Mouse (Mus musculus) 416B (cell line): Measurements from ENCODE around the gene Cers3.
A peak's percentile ranks its signal among the peaks of the same experiment; 100 is the strongest.

Source experiments
- DNase-seq: peaks from one replicate; pipeline ENCODE4 v3.0.0; 2011; ENCODE audit warnings: low read depth

Cers3 gene

DNA sequence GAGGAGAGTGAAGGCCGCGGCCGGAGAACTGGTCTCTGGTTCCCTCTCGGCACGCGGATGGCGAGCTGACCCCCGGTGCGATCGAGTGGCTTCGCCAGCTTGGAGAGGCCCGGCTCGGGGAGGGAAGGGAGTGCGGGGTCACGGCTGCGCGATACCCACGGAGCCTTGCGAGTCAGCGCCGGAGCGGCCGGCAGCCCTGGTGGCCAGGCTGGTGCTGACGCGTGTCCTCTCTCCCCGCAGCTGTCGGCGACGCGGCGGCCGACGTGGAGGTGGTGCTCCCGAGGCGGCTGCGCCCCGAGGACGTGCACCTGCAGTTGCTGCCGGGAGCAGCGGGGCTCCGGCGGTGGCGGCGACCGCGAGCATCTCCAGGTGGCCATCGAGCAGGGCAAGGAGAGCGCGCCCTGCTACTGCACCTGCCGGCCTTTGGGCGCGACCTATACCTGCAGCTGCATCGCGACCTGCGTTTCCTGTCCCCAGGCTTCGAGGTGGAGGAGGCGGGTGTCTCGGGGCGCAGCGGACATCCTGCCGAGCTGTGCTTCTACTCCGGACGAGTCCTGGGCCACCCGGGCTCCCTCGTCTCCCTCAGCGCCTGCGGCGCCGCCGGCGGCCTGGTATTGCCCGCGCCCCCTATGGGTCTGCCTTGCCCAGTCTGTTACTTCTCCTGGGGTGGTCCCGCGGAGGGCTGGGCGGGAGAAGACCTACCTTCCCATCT lies 96.9 kb downstream of the Cers3 start:
- DNase-seq = no peak

DNA sequence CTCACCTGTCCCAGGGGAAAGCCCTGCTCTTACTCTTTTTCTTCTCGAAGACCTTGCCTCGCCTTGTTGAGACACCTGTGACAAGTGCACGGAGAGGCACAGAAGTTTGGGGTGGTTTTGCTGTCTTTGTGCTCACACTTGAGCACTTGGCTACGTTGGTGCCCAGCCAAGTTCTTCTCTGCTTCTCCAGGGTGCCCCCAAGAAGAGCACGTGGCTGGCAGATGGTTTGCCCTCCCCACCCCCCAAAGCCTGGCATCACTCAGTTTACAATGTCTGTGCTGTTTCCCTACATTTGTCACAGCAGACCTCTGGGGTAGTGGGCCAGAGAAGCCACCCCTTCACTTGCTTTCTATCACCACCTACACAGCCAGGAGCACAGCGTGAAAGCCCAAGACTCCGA lies 97.9 kb downstream of the Cers3 start:
- DNase-seq = no peak

DNA sequence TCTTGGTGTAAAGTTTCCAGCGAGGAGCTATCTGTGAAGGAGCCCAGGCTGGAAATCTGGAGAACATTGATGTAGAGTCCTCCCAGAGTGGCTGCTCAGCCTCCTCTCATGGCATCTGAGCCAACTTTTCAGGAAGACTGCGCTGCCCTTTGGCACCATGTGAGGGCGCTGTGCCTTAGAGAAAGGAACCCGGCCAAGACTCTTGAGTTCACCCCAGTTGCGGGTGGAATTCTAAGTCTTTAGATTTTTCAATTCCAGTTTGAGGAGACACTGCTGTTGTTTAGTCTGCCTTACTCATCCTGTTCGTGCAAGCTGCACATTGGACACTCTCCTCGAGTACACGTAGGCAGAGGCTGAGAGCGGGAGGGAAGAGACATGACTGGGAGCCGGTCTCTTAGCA lies 98.7 kb downstream of the Cers3 start:
- DNase-seq = peak; percentile 31

DNA sequence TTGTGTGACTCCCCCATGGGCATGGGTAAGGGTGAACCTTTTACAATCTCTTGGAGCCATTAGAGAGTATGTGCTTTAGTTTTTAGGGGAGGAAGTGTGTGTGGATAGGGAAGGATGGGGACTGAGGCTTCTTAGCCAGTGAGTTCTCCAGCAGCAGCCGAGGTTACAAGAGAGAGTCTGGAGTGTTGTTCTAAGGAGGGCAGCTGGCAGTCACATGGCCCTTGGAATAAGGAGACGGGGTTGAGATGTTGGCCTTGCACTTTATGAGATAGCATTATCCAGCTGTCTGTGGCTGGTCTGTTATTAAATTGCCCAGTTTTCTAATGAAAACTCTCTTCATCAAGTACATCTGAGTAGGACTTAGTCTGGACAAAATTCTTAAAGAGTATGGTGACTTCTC lies 100.5 kb downstream of the Cers3 start:
- DNase-seq = no peak

DNA sequence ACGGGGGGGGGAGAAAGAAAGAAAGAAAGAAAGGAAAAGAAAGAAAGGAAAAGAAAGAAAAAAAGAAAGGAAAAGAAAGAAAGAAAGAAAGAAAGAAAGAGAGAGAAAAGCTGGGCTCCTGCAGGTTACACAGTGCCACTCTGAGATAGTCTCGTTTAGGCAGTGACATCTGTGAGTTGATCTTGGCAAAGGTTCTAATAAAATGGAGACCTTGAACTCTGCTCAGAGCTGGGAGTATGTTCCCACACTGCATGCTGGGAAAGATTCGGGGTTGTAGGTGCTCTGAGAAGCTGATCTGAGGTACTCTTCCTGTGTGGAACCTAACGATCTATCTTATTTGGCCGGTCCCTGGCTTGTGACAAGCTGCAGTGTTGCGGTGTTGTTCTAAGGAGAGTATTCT lies 103.3 kb downstream of the Cers3 start:
- no peak for DNase-seq

DNA sequence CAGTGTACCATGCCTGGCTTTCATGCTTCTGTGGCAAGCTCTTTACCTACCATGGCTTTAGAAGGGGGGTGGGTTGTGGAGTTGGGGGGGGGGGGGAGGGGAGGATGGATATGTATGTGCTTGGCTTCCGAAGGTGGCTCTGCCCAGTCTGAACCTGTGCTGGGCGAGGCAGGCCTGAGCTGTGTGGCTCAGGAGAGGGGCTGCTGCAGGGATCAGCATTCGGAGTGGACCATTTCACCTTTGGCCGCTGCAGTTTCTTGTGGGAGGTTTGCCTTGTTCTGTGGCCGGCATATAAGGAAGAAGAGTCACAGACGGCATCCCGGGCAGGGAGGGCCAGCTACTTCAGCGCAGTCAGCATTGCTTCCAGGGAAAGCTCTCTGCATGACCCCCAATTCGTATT lies 104.0 kb downstream of the Cers3 start:
- DNase-seq = no peak

DNA sequence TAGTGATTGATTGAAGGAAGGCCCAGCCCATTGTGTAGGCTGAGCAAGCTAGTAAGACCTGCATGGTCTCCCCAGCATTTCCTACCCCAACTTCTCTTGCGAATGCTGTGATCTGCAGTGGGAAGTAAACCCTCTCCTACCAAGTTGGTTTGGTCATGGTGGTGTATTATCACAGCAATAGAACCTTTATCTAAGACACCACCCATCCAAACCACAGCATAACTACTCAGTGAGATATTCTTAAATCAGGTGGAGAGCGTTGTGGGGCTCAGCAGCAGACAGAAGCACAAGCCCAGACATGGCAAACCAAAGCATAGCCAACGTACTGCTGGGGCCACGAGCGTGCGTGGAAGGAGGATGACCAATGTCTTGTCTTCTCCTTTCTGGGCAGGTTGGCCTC lies 106.0 kb downstream of the Cers3 start:
- DNase-seq = no peak

DNA sequence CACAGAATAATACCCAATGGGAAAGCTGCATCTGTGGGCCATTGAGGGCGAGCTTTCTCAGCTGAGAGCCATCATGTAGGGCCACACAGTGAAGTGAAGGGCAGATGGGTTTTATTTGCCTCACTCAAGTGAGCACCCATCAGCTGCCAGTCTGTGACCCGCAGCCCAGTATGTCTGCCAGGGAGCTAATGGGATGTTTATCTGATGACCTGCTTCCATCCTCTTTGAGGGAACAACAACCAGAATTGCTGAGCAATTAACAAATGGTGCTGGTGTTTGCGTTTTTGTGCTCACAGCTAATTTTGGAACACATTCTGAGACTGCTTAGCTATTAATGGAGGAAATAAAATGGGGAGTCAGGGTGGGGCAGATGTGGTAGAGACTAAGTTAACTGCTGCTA lies 108.9 kb downstream of the Cers3 start:
- DNase-seq = no peak

DNA sequence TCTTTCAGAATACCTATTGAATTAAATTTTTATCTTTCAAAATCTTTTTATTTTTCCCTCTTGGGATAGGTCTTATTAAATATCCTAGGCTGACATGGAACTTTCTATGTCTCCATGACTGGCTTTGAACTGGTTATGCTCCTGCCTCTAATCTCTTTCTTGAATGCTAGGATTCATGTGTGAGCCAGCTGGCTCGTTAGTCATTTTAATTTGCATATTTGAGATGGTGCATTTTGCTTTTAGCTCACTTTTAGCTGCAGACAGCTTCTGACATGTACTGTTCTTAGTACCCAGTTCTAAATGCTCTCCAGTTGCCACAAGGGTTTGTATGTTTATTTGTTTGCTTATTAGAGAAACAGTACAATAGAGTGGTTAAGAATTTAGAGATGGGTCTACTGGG lies 114.3 kb downstream of the Cers3 start:
- no peak for DNase-seq

DNA sequence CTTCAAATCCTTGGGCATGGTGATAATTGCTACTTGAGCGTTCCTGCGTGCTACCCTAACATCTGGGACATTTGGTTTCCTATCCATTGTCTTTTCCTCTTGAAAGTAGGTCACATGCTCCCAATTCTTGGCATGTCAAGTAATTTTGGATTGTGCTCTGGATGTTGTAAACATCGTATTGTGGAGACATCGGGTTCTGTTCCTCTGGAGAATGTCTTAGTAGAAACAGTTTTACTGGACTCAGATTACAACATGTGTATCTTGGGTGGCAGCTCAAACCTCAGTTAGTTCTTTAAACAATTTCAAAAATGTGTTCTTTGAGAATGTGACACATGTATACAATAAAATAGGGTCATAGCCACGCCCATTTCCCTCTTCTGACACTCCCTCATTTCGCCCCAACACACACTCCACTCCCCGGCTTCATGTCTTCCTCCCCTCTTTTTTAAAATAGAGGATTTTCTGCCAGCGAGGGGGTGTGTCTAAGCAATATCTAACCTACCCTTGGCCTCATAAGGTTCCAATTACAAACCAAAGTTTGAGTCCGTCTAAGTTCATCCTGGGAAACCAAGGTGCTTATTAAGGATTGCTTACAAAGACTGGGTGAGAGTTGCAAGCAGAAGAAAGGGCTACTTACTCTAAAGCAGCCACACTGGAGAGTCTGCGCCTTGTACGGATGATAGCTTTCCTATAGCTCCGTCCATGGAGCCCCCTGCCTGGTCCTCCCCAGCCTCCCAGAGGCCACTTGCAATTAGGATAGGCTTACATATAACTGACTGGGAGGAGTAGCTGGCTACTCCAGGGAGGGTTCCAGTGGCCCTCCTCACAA lies 115.2 kb downstream of the Cers3 start:
- no peak for DNase-seq

DNA sequence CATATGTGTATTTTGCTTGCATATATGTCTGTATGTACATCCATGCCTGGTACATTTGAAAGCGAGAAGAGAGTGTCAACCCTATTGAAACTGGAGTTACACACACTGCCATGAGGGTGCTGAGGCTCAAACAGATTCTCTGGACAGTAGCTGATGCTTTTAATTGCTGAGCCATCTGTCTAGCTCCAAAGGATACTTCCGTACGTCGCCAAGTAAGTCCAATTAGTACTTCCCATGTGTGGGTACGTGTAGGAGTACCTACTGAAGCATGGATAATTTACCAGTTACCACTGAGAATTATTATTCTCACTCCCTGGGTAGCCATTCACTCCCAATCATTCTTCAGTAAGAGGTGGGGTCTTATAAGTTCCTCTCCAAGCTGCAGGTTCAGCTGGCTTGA lies 115.9 kb downstream of the Cers3 start:
- no peak for DNase-seq

DNA sequence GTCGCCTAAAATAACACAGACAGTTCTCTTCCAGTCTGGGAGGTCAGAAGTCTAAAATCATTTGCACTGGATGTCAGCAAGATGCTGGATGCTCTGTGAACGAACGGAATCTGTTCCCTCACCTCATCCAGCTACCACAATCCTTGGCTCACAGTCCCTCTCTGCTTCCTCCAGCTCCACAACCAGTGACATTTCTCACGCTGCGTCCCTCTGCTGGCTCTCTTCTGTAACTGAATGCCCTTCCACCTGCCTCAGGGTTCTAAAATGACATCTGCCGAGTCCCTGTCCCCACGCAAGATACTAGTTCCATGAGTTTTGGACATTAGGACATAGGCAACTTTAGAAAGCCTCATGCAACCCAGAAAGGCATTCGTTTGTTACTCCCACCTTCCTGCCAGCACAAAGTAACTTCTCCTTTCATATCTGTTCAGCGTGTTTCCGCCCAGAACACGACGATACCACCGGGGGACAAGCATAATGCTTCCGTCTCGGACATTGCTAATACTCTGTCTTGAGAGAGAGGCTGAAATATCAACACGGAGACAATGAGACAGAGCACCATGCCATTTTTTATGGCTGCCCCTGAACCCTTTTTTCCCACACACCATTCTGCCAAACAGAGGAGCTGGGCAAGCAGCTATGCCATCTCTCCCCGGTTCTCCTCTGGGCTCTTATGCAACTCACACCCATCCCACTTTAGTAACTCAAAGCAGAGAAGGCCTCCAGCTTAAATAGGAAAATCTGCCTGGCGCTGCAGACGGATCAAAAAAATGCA lies 123.8 kb downstream of the Cers3 start:
- DNase-seq = no peak

DNA sequence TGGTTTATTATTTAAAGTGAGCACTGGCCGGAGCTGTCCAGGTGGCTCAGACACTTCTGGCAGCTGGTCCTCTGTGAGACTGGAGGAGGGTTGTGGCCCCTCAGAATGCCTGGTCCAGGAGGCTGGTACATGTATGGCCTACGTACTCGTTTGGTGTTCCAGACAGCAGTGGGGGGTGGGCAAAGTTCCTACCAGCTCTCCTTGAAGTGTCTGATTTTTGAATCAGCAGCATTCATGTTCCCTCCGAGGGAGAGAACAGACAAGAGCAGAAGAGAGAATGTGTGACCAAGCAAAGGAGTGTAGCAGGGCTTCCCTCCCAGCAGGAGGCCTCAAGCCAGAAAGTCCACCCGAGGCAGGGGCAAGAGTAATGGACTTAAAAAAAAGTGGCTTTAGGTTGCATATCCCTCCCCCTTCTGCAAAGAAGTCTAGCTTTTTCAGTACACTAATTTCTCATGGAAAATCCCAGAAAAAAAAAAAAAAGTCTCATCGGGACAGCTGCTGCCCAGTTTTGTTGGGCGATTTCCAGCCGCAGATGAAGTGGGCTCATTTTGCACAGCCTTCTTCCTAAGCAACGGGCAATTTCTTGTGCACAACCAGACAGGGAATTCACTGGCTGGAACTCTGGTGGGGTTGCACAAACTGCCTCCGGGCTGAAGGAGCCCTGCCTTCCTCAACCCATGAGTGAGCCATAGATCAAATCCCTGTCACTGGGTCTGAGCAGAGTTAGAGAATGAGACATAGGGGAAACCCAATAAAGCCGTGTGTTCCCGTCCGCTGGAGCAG lies 124.6 kb downstream of the Cers3 start:
- no peak for DNase-seq

DNA sequence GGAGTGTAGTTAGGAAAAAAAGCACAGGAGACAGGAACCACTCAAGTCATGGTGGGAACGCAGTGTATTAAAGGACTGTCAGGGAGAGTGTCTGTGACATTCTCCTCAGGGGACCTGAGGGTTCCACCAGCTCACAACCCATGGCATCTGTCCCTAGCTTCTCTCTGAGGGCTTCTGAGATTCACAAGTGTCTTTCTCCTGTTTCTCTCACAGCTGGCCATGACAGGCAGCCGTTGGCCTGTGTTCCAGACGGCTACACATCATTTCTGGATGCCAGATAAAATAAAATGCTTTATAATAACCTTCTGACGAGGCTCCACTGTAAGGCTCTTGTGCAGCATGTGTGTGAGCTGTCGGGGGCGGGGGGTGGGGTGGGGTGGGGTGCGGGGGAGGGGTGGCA lies 128.2 kb downstream of the Cers3 start:
- no peak for DNase-seq

DNA sequence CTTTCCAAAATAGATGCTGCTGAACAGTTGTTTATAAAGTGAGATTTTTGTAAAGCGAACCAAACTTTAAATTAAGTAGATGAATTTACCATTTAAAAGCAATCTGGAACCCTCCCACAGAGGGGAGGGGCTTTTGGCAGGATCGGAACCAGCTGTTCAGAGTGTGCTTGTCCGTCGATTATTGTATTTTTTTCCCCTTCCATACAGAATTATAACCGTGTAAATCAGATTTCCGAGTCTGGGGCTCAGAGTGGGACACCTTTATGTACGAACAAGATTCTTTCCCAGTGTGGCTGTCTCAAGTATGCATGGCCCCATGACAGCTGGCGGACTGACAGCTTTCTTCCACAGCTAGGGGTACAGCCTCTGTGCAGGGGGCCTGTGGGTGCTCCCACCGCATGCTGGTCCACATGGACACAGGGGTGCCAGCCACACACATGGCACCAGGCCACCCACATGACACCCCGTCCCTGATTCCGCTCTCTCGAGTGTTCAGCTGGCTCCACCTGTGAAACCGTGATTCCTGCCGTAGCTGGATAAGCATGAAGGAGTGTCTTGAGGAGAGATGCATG lies 128.7 kb downstream of the Cers3 start:
- DNase-seq = no peak

DNA sequence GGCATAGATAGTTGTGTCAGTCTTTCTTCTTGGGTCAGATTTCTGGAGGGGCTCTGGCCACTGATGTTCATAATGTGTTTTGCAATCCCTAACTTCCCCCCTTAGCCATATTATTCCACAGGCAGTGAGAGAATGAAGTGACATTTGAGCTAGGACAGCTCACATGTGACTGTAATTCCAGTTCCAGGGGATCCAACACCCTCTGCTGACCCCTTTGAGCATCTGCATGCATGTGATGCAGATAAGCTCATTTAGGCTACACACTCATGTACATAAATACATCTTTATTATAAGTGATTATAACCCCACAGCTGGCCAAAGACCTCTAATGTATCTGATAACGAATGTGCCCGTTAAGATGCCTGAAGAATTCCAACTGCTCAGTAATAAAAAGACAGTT lies 129.9 kb downstream of the Cers3 start:
- no peak for DNase-seq
